In genomic region chr9:50507570-50507969, GRCm38 (mm10) we compare ENCODE assay signal across 25 mouse cellular contexts. TPM values are rescaled to one million over a fixed set of nuclear protein-coding genes. Genes with fewer than 3 reads are reported as not detected.
A peak's percentile ranks its signal among the peaks of the same experiment; 100 is the strongest.
DNase-seq lines count a peak whose midpoint lies in the region; ATAC-seq and TF ChIP-seq lines count a peak whose summit lies in the region.
"Had no signal": no experiment of that assay in that cellular context is flagged by ENCODE, and none has a peak within 500 bp of the region (broad histone marks: within the 10 kb centered on the region; RNA-seq: fewer than 3 reads in every experiment).

No protein-coding gene starts in this region.

- intact Hi-C loops in heart, postnatal 14 days (cut with DNase I) = no loop called here

- H3K36me3 ChIP-seq in MEL (ENCODE audit: control insufficient read depth in 1 of 2, insufficient read depth in 2 of 2, low read length in 2 of 2) = no peaks in the 10 kb centered on the region
- no peaks in the 10 kb centered on the region for H3K36me3 ChIP-seq in forebrain, embryonic 16.5 days (ENCODE audit: control insufficient read depth, insufficient read depth)
- H3K36me3 ChIP-seq: forebrain, embryonic 12.5 days; G1E; hindbrain, embryonic 13.5 days; limb, embryonic 15.5 days; neural tube, embryonic 12.5 days had no signal

- no peak overlapping the region for H3K4me3 ChIP-seq in MEL (ENCODE audit: control insufficient read depth in 1 of 2, insufficient read depth in 1 of 2, low read depth in 2 of 2, low read length in 2 of 2)
- no peak overlapping the region for H3K4me3 ChIP-seq in forebrain, embryonic 16.5 days (replicated peaks; ENCODE audit: low read length)
- H3K4me3 ChIP-seq: forebrain, embryonic 12.5 days; hindbrain, embryonic 13.5 days; limb, embryonic 15.5 days; neural tube, embryonic 12.5 days had no signal

- no peaks in the 10 kb centered on the region for H3K79me2 ChIP-seq in MEL (ENCODE audit: control insufficient read depth, insufficient read depth, low read length, poor library complexity)

- no peak for TF ChIP-seq POLR2A in MEL (IDR thresholded peaks at IDR 0.05; ENCODE audit: control insufficient read depth in 1 of 2, insufficient read depth in 1 of 2, low read depth in 1 of 2, low read length in 2 of 2, poor library complexity in 1 of 2)

- H3K9ac ChIP-seq in MEL (ENCODE audit: control insufficient read depth, low read depth, low read length, poor library complexity, severe bottlenecking) = no peak overlapping the region
- H3K9ac ChIP-seq in forebrain, embryonic 16.5 days (replicated peaks; ENCODE audit: low read depth, low read length) = no peak overlapping the region
- H3K9ac ChIP-seq: forebrain, embryonic 12.5 days; hindbrain, embryonic 13.5 days; limb, embryonic 15.5 days; neural tube, embryonic 12.5 days had no signal

- peak; percentile 33 for DNase-seq in cerebellum, adult 9-11 months
- peak; percentile 91 for DNase-seq in heart, adult 11 months
- no peak for DNase-seq in heart, postnatal 14 days
- DNase-seq in MEL (ENCODE audit: low read depth, low spot score) = no peak
- peak; percentile 85 for DNase-seq in gonadal fat pad, adult 2 months (ENCODE audit: low read depth)
- DNase-seq: cerebellum, adult 18-20 months; embryo, embryonic 11 days; gastrocnemius, postnatal 14 days; heart, postnatal 10 days; kidney, adult 8-10 months; kidney, postnatal 25 days; right cerebral cortex, postnatal 4 days had no signal

- no peak overlapping the region for H3K4me2 ChIP-seq in forebrain, embryonic 16.5 days (ENCODE audit: low read length)
- H3K4me2 ChIP-seq: forebrain, embryonic 12.5 days; hindbrain, embryonic 13.5 days; limb, embryonic 15.5 days; midbrain, embryonic 11.5 days; neural tube, embryonic 12.5 days had no signal

- TF ChIP-seq CTCF in MEL (IDR thresholded peaks at IDR 0.05 in 2 of 3, conservative IDR thresholded peaks at IDR 0.05 in 1 of 3; ENCODE audit: control insufficient read depth in 1 of 3, insufficient read depth in 1 of 3, low read depth in 2 of 3, low read length in 3 of 3, poor library complexity in 1 of 3, severe bottlenecking in 1 of 3) = no peak

- 83% methylated on average over 7 of the region's 7 CpGs for WGBS in forebrain, embryonic 16.5 days

- ATAC-seq in cerebellum, adult (ENCODE audit: insufficient number of reproducible peaks, low FRiP score, low TSS enrichment) = no peak
- no peak for ATAC-seq in forebrain, embryonic 16.5 days
- ATAC-seq: inflammation-experienced regulatory T-cells, adult 6 months had no signal

- no peaks in the 10 kb centered on the region for H3K4me1 ChIP-seq in MEL (ENCODE audit: control insufficient read depth in 1 of 2, insufficient read depth in 2 of 2, low read length in 2 of 2)
- no peaks in the 10 kb centered on the region for H3K4me1 ChIP-seq in forebrain, embryonic 16.5 days (replicated peaks; ENCODE audit: control insufficient read depth, insufficient read depth, low read length)
- H3K4me1 ChIP-seq: forebrain, embryonic 12.5 days; hindbrain, embryonic 13.5 days; limb, embryonic 15.5 days had no signal

- TF ChIP-seq RAD21 in MEL (IDR thresholded peaks at IDR 0.05; ENCODE audit: low read depth, low read length) = no peak

- H3K27me3 ChIP-seq in MEL (ENCODE audit: control insufficient read depth in 1 of 2, insufficient read depth in 2 of 2, low read length in 2 of 2) = peaks cover 0 to 6% of the 10 kb centered on the region in 2 experiments; a peak in 3 of 4 replicates
- H3K27me3 ChIP-seq in forebrain, embryonic 16.5 days (replicated peaks; ENCODE audit: control insufficient read depth, insufficient read depth, low read length) = no peaks in the 10 kb centered on the region
- H3K27me3 ChIP-seq: forebrain, embryonic 12.5 days; hindbrain, embryonic 13.5 days; limb, embryonic 15.5 days; neural tube, embryonic 12.5 days had no signal

- no peak overlapping the region for H3K27ac ChIP-seq in MEL (ENCODE audit: control insufficient read depth, low read depth, low read length)
- H3K27ac ChIP-seq in forebrain, embryonic 16.5 days (ENCODE audit: low read length) = no peak overlapping the region
- H3K27ac ChIP-seq: forebrain, embryonic 12.5 days; hindbrain, embryonic 13.5 days; limb, embryonic 15.5 days; neural tube, embryonic 12.5 days had no signal

- no peak for TF ChIP-seq EP300 in MEL (IDR thresholded peaks at IDR 0.05; ENCODE audit: low read depth in 1 of 2, low read length in 2 of 2)

- no peaks in the 10 kb centered on the region for H3K9me3 ChIP-seq in MEL (replicated peaks; ENCODE audit: insufficient read depth, low read length)
- no peaks in the 10 kb centered on the region for H3K9me3 ChIP-seq in forebrain, embryonic 16.5 days (ENCODE audit: control insufficient read depth, low read length)
- H3K9me3 ChIP-seq: forebrain, embryonic 12.5 days; G1E; hindbrain, embryonic 13.5 days; limb, embryonic 15.5 days; neural tube, embryonic 12.5 days had no signal

TF ChIP-seq in MEL, 35 proteins besides CTCF, POLR2A, EP300 and RAD21:
- TF ChIP-seq USF1 (IDR thresholded peaks at IDR 0.05; ENCODE audit: low read depth, low read length) (peak; percentile 7; the same call in 1 of the 2 replicates), HCFC1 (IDR thresholded peaks at IDR 0.05; ENCODE audit: low read depth, low read length) (no peak), BHLHE40 (IDR thresholded peaks at IDR 0.05; ENCODE audit: borderline replicate concordance, low read depth, low read length) (no peak), MYB (IDR thresholded peaks at IDR 0.05; ENCODE audit: low read depth, low read length) (no peak), ZNF384 (IDR thresholded peaks at IDR 0.05; ENCODE audit: low read depth, low read length) (no peak)

RNA-seq across cellular contexts. Expression of gene Plet1, which starts 13.2 kb away (rescaled TPM):
- total RNA-seq in heart, postnatal 14 days (2021) = 1 to 10 TPM; 1.5 to 2.2 TPM
- total RNA-seq in MEL (2012; rRNA removed) = 0.12 and 0.16 TPM in 2 replicates
- under 1 TPM in 1 of 2 experiments, not detected in 1; 0.81 TPM for polyA plus RNA-seq in MEL (2012; ENCODE audit: insufficient read depth in 1 of 2, insufficient read length in 2 of 2, low read depth in 1 of 2, low replicate concordance in 2 of 2, missing spikeins in 1 of 2)
- polyA plus RNA-seq in gonadal fat pad, adult 2 months (2012; rRNA removed) = 33.1 and 40.7 TPM in 2 replicates
- 0.22 and 0.44 TPM in 2 replicates for polyA plus RNA-seq in forebrain, embryonic 16.5 days (2015; fragmentation: Nextera tagmentation; extraction: Ambion mirVana)
- total RNA-seq: G1E; gastrocnemius, postnatal 14 days; monocyte, adult 5-6 weeks had no signal
- polyA plus RNA-seq: inflammation-experienced regulatory T-cells, adult 6 months had no signal

RNA-seq across cellular contexts. Expression of gene Pts, which starts 21.0 kb away (rescaled TPM):
- 10 to 100 TPM; 25.5 to 29.4 TPM for total RNA-seq in heart, postnatal 14 days (2021)
- 24.4 and 24.6 TPM in 2 replicates for total RNA-seq in MEL (2012; rRNA removed)
- 10 to 100 TPM in 1 of 2 experiments, not detected in 1; 24.6 TPM for polyA plus RNA-seq in MEL (2012; ENCODE audit: insufficient read depth in 1 of 2, insufficient read length in 2 of 2, low read depth in 1 of 2, low replicate concordance in 2 of 2, missing spikeins in 1 of 2)
- polyA plus RNA-seq in gonadal fat pad, adult 2 months (2012; rRNA removed) = 50.6 and 51.6 TPM in 2 replicates
- 86.8 and 94.1 TPM in 2 replicates for polyA plus RNA-seq in forebrain, embryonic 16.5 days (2015; fragmentation: Nextera tagmentation; extraction: Ambion mirVana)

RNA-seq across cellular contexts. Expression of gene Il18, which starts 47.1 kb away (rescaled TPM):
- total RNA-seq in heart, postnatal 14 days (2021) = 1 to 10 TPM; 1.3 to 2.0 TPM
- not detected in 2 replicates for total RNA-seq in MEL (2012; rRNA removed)
- not detected for polyA plus RNA-seq in MEL (2012; ENCODE audit: insufficient read depth in 1 of 2, insufficient read length in 2 of 2, low read depth in 1 of 2, low replicate concordance in 2 of 2, missing spikeins in 1 of 2)
- polyA plus RNA-seq in gonadal fat pad, adult 2 months (2012; rRNA removed) = 2.7 and 3.5 TPM in 2 replicates
- 15.8 and 16.5 TPM in 2 replicates for polyA plus RNA-seq in forebrain, embryonic 16.5 days (2015; fragmentation: Nextera tagmentation; extraction: Ambion mirVana)
- total RNA-seq: G1E had no signal
- polyA plus RNA-seq: G1E had no signal

RNA-seq across cellular contexts. Expression of gene Bco2, which starts 47.4 kb away (rescaled TPM):
- total RNA-seq in heart, postnatal 14 days (2021) = under 1 TPM; 0.22 to 0.33 TPM
- total RNA-seq in MEL (2012; rRNA removed) = 0.07 TPM in 1 of 2 replicates, not detected in the other
- polyA plus RNA-seq in MEL (2012; ENCODE audit: insufficient read depth in 1 of 2, insufficient read length in 2 of 2, low read depth in 1 of 2, low replicate concordance in 2 of 2, missing spikeins in 1 of 2) = under 1 TPM in 1 of 2 experiments, not detected in 1; 0.07 TPM
- 0.34 and 0.79 TPM in 2 replicates for polyA plus RNA-seq in gonadal fat pad, adult 2 months (2012; rRNA removed)
- 0.52 and 0.61 TPM in 2 replicates for polyA plus RNA-seq in forebrain, embryonic 16.5 days (2015; fragmentation: Nextera tagmentation; extraction: Ambion mirVana)
- polyA plus RNA-seq: G1E had no signal

RNA-seq across cellular contexts. Expression of gene Tex12, which starts 53.6 kb away (rescaled TPM):
- not detected for total RNA-seq in heart, postnatal 14 days (2021)
- not detected in 2 replicates for total RNA-seq in MEL (2012; rRNA removed)
- polyA plus RNA-seq in MEL (2012; ENCODE audit: insufficient read depth in 1 of 2, insufficient read length in 2 of 2, low read depth in 1 of 2, low replicate concordance in 2 of 2, missing spikeins in 1 of 2) = not detected
- not detected in 2 replicates for polyA plus RNA-seq in gonadal fat pad, adult 2 months (2012; rRNA removed)
- not detected in 2 replicates for polyA plus RNA-seq in forebrain, embryonic 16.5 days (2015; fragmentation: Nextera tagmentation; extraction: Ambion mirVana)
- total RNA-seq: G1E; gastrocnemius, postnatal 14 days; heart, postnatal 10 days; layer of hippocampus, adult 8-10 months; left cerebral cortex, postnatal 25 days; monocyte, adult 5-6 weeks had no signal
- polyA plus RNA-seq: G1E; inflammation-experienced regulatory T-cells, adult 6 months; limb, embryonic 15.5 days; lung, embryonic 16.5 days had no signal

Comparison
In these comparisons a context has a peak if more than half of its experiments do, and no peak if none do; other contexts are left out.
1. DNase-seq: peak in cerebellum, adult 9-11 months (single experiment), heart, adult 11 months (single experiment) and gonadal fat pad, adult 2 months (single experiment); none in heart, postnatal 14 days (0 of 2) and MEL (single experiment).
2. RNA of gene Plet1, which starts 13.2 kb away (polyA plus RNA-seq): 33.1 to 40.7 TPM in gonadal fat pad, adult 2 months; 0.81 TPM in MEL and 0.22 to 0.44 TPM in forebrain, embryonic 16.5 days; every median in the first group is over 10 times any median in the second.